Mouse (Mus musculus): ENCODE data around the gene Asic4. TPM values are rescaled to one million over a fixed set of nuclear protein-coding genes. Genes with fewer than 3 reads are reported as not detected.

Asic4 gene
- polyA plus RNA-seq, 1 experiment from 2014 or later: 16.6 TPM

GRCm38 (mm10) chr1:75457710-75458024 is 7.4 kb downstream of the Asic4 start:
- H3K27ac ChIP-seq (replicated peaks; ENCODE audit: low read depth, low read length): peak overlapping the region; percentile 84

GRCm38 (mm10) chr1:75458025-75458788 is 8.0 kb downstream of the Asic4 start:
- Histone ChIP-seq H3K4me2 (ENCODE audit: low read length) (peak overlapping the region; percentile 70), H3K36me3 (ENCODE audit: control insufficient read depth, insufficient read depth, low read length) (no peaks in the 10 kb centered on the region), H3K27me3 (ENCODE audit: control insufficient read depth, insufficient read depth, low read length) (no peaks in the 10 kb centered on the region; the same call in 1 of the 2 replicates), H3K4me1 (ENCODE audit: control insufficient read depth, insufficient read depth, low read length) (peaks cover 37% of the 10 kb centered on the region), H3K27ac (replicated peaks; ENCODE audit: low read depth, low read length) (peak overlapping the region; percentile 84), H3K4me3 (replicated peaks; ENCODE audit: low read depth, low read length) (peak overlapping the region; percentile 29), H3K9ac (replicated peaks; ENCODE audit: low read length) (peak overlapping the region; percentile 36), H3K9me3 (ENCODE audit: control insufficient read depth, low read length) (no peaks in the 10 kb centered on the region)
- DNase-seq: peak; percentile 74
- WGBS: 2% methylated on average over 42 of the region's 42 CpGs
- peak; percentile 46; the same call in 1 of the 2 replicates for ATAC-seq (ENCODE audit: low FRiP score, low TSS enrichment)

More at GRCm38 (mm10) chr1:75457710-75458024, 7.4 kb downstream of the Asic4 start:
- Histone ChIP-seq H3K9ac (replicated peaks; ENCODE audit: low read length) (0 out of 2 replicates have a peak overlapping the region, but pooled peaks have one; percentile 36), H3K4me3 (replicated peaks; ENCODE audit: low read depth, low read length) (peak overlapping the region; percentile 29; the same call in 1 of the 2 replicates), H3K27me3 (ENCODE audit: control insufficient read depth, insufficient read depth, low read length) (no peaks in the 10 kb centered on the region; the same call in 1 of the 2 replicates), H3K4me2 (ENCODE audit: low read length) (peak overlapping the region; percentile 70), H3K36me3 (ENCODE audit: control insufficient read depth, insufficient read depth, low read length) (no peaks in the 10 kb centered on the region), H3K9me3 (ENCODE audit: control insufficient read depth, low read length) (no peaks in the 10 kb centered on the region), H3K4me1 (ENCODE audit: control insufficient read depth, insufficient read depth, low read length) (peaks cover 37% of the 10 kb centered on the region)
- WGBS: 4% methylated on average over 8 of the region's 10 CpGs
- ATAC-seq (ENCODE audit: low FRiP score, low TSS enrichment) (0 out of 2 replicates have a peak, but pooled peaks have one; percentile 32), DNase-seq (no peak)

GRCm38 (mm10) chr1:75458789-75459684 is 8.8 kb downstream of the Asic4 start:
- H3K9ac ChIP-seq (replicated peaks; ENCODE audit: low read length): peak overlapping the region; percentile 36
- ATAC-seq (ENCODE audit: low FRiP score, low TSS enrichment) (no peak), DNase-seq (peak; percentile 55)
- peaks cover 38% of the 10 kb centered on the region for H3K4me1 ChIP-seq (ENCODE audit: control insufficient read depth, insufficient read depth, low read length)
- no peaks in the 10 kb centered on the region for H3K36me3 ChIP-seq (ENCODE audit: control insufficient read depth, insufficient read depth, low read length)
- no peaks in the 10 kb centered on the region for H3K9me3 ChIP-seq (ENCODE audit: control insufficient read depth, low read length)
- peak overlapping the region; percentile 70 for H3K4me2 ChIP-seq (ENCODE audit: low read length)
- H3K27me3 ChIP-seq (ENCODE audit: control insufficient read depth, insufficient read depth, low read length): no peaks in the 10 kb centered on the region; the same call in 1 of the 2 replicates
- H3K27ac ChIP-seq (replicated peaks; ENCODE audit: low read depth, low read length): peak overlapping the region; percentile 84
- peak overlapping the region; percentile 29 for H3K4me3 ChIP-seq (replicated peaks; ENCODE audit: low read depth, low read length)
- WGBS: 15% methylated on average over 23 of the region's 23 CpGs

GRCm38 (mm10) chr1:75460297-75460696 is 10.1 kb downstream of the Asic4 start:
- H3K9ac ChIP-seq (replicated peaks; ENCODE audit: low read length): no peak overlapping the region
- H3K27me3 ChIP-seq (ENCODE audit: control insufficient read depth, insufficient read depth, low read length): no peaks in the 10 kb centered on the region; the same call in 1 of the 2 replicates
- no peak for DNase-seq
- no peak for ATAC-seq (ENCODE audit: low FRiP score, low TSS enrichment)
- WGBS: 69% methylated on average over 7 of the region's 7 CpGs
- H3K27ac ChIP-seq (replicated peaks; ENCODE audit: low read depth, low read length): no peak overlapping the region
- no peak overlapping the region for H3K4me2 ChIP-seq (ENCODE audit: low read length)
- no peak overlapping the region for H3K4me3 ChIP-seq (replicated peaks; ENCODE audit: low read depth, low read length)
- peaks cover 47% of the 10 kb centered on the region for H3K4me1 ChIP-seq (ENCODE audit: control insufficient read depth, insufficient read depth, low read length)
- no peaks in the 10 kb centered on the region for H3K9me3 ChIP-seq (ENCODE audit: control insufficient read depth, low read length)
- H3K36me3 ChIP-seq (ENCODE audit: control insufficient read depth, insufficient read depth, low read length): no peaks in the 10 kb centered on the region

- WGBS: 0% methylated on average over 1 of the region's 1 CpGs
- Histone ChIP-seq H3K9ac (replicated peaks; ENCODE audit: low read length) (no peak overlapping the region), H3K4me3 (replicated peaks; ENCODE audit: low read depth, low read length) (no peak overlapping the region), H3K4me1 (ENCODE audit: control insufficient read depth, insufficient read depth, low read length) (peaks cover 29% of the 10 kb centered on the region), H3K36me3 (ENCODE audit: control insufficient read depth, insufficient read depth, low read length) (no peaks in the 10 kb centered on the region), H3K4me2 (ENCODE audit: low read length) (no peak overlapping the region), H3K27me3 (ENCODE audit: control insufficient read depth, insufficient read depth, low read length) (no peaks in the 10 kb centered on the region; the same call in 1 of the 2 replicates), H3K9me3 (ENCODE audit: control insufficient read depth, low read length) (no peaks in the 10 kb centered on the region), H3K27ac (replicated peaks; ENCODE audit: low read depth, low read length) (0 out of 2 replicates have a peak overlapping the region, but pooled peaks have one; percentile 79)
- DNase-seq (no peak), ATAC-seq (ENCODE audit: low FRiP score, low TSS enrichment) (no peak)
These were observed 12.4 kb downstream of the Asic4 start for GRCm38 (mm10) chr1:75462636-75463035.

GRCm38 (mm10) chr1:75463652-75464204 is 13.5 kb downstream of the Asic4 start:
- peak; percentile 76 for ATAC-seq (ENCODE audit: low FRiP score, low TSS enrichment)
- H3K27ac ChIP-seq (replicated peaks; ENCODE audit: low read depth, low read length): peak overlapping the region; percentile 79

GRCm38 (mm10) chr1:75467215-75467927 is 17.1 kb downstream of the Asic4 start:
- peak overlapping the region; percentile 21; the same call in 1 of the 2 replicates for H3K4me2 ChIP-seq (ENCODE audit: low read length)
- H3K4me3 ChIP-seq (replicated peaks; ENCODE audit: low read depth, low read length): no peak overlapping the region
- no peaks in the 10 kb centered on the region for H3K9me3 ChIP-seq (ENCODE audit: control insufficient read depth, low read length)
- H3K36me3 ChIP-seq (ENCODE audit: control insufficient read depth, insufficient read depth, low read length): peaks cover 8% of the 10 kb centered on the region
- ATAC-seq (ENCODE audit: low FRiP score, low TSS enrichment) (peak; percentile 50), DNase-seq (peak; percentile 94)
- peaks cover 25% of the 10 kb centered on the region for H3K4me1 ChIP-seq (ENCODE audit: control insufficient read depth, insufficient read depth, low read length)
- H3K27me3 ChIP-seq (ENCODE audit: control insufficient read depth, insufficient read depth, low read length): no peaks in the 10 kb centered on the region
- H3K27ac ChIP-seq (replicated peaks; ENCODE audit: low read depth, low read length): peak overlapping the region; percentile 26; the same call in 1 of the 2 replicates
- WGBS: 6% methylated on average over 14 of the region's 14 CpGs
- 0 out of 2 replicates have a peak overlapping the region, but pooled peaks have one; percentile 14 for H3K9ac ChIP-seq (replicated peaks; ENCODE audit: low read length)

More at GRCm38 (mm10) chr1:75463652-75464204, 13.5 kb downstream of the Asic4 start:
- Histone ChIP-seq H3K9me3 (ENCODE audit: control insufficient read depth, low read length) (no peaks in the 10 kb centered on the region), H3K9ac (replicated peaks; ENCODE audit: low read length) (no peak overlapping the region; the same call in 1 of the 2 replicates), H3K4me2 (ENCODE audit: low read length) (peak overlapping the region; percentile 6; the same call in 1 of the 2 replicates), H3K4me3 (replicated peaks; ENCODE audit: low read depth, low read length) (no peak overlapping the region), H3K4me1 (ENCODE audit: control insufficient read depth, insufficient read depth, low read length) (peaks cover 25% of the 10 kb centered on the region), H3K36me3 (ENCODE audit: control insufficient read depth, insufficient read depth, low read length) (no peaks in the 10 kb centered on the region), H3K27me3 (ENCODE audit: control insufficient read depth, insufficient read depth, low read length) (no peaks in the 10 kb centered on the region; the same call in 1 of the 2 replicates)
- DNase-seq: peak; percentile 72
- WGBS: 42% methylated on average over 5 of the region's 5 CpGs

Measured in midbrain, embryonic 14.5 days (tissue).